Mouse (Mus musculus) olfactory bulb, adult 2 months (tissue): ENCODE measurements around the gene Zfp28.

Experiments used
- CTCF ChIP-seq: fragments of 200-500 bp; IDR thresholded peaks from 2 replicates; pipeline ENCODE4 v1.5.1; 2012; ENCODE audit warnings: low read depth, mild to moderate bottlenecking, low read length, moderate library complexity; ENCODE audit not compliant: insufficient read depth
- POLR2A ChIP-seq: fragments of 200-500 bp; IDR thresholded peaks from 2 replicates; pipeline ENCODE4 v1.6.1; 2012; ENCODE audit warnings: mild to moderate bottlenecking, low read depth, low read length, moderate library complexity; ENCODE audit not compliant: insufficient read depth

DNA sequence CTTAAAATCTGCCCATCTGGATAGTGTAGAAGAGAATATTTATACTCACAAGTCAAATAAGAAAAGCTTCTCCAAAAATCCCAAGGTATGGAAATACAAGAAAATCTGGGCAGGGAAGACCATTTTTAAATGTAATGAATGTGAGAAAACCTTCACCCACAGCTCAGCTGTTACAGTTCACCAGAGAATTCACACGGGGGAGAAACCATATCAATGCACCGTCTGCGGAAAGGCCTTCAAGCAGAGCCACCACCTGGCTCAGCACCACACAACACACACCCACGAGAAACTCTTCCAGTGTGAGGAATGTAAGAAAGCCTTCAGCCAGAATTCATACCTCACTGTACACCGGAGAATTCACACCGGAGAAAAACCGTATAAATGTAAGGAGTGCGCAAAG, 4.7 kb upstream of the Zfp28 start:
- TF ChIP-seq CTCF (no peak), POLR2A (no peak)
